Mouse (Mus musculus): ENCODE measurements around the gene Gpsm2.
"Not testable (repeated sequence)": the region's sequence is repeated elsewhere in the genome, so short reads cannot be mapped to it uniquely, and the experiment has no call there.

The Gpsm2 gene

DNA sequence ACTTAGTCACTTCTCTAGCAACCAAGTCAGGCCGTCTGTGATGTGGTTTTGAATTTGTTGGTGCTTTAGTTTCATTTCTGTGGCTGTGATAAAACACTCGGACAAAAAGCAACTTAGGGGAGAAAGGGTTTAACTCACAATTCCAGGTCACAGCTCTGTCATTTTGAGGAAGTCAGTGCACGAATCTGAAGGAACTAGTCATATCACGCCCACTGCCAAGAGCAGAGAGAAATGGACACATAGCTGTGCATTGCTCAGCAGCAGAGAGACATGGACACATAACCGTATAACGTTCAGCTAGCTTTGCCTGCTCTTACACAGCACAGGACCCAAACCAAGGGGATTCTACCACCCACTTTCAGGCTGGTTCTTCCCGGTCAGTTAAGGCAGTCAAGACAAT, 4.3 kb upstream of the Gpsm2 start:
- no peak for DNase-seq

DNA sequence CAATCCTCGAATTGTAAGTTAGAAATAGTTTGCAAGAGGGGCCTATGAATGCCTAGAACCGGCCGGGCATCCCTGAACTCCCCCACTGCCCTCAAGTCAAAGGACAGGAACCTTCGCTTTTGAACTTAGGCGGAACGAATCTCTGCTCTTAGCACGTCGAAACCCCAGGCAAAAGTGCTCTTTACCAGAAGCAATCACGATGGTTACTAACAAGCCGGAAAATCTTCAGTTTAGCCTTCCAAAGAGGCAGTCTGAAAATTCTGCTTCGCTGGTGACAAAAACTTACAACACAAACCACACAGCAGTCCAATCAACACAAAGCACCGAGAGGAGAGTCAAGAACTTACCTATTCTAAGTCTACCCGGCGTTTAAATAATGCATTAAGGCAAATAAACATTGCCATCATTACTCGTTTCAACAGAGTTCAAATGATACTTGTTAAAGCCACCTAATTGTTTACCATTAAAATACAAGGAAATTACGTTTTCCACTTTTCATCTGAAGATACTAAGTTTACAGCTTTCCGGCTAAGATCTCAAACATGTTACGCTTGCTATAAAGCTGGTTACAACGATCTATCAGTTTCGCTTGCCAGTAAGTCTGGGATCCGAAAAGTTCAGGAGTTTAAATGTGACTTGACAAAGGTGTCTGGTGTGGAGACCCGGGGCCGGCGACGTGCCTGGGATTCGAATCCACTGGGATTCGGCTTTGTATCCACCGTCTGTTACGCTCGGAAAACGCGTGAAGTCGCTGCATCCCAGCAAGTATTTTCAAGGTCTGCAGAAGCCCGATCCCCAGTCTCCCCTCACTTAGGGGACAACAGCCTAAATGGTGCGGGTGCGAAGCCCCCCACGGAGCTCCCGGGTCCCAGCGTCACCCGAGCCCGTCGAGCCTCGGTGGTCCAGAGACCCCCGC, 775 bp downstream of the Gpsm2 start:
- DNase-seq = peak; percentile 40

DNA sequence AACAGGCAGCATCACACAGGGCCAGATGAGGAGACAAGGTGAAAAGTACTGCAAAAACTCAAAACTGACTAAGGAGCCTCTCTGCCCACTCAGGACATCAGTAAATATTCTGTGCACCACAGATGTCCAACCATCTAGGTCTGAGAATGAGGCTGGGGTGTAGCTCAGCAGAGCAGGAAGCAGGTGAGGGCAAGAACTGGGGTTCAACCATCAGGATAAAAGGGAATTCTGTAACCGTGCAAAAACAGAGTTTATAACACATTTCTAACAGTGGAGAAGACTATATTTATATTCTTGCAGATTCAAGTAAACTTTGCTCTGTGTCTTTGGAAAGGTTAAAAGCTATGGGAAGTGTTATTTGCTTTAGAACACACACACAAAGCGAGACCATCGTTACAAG, 2.3 kb downstream of the Gpsm2 start:
- no peak for DNase-seq

DNA sequence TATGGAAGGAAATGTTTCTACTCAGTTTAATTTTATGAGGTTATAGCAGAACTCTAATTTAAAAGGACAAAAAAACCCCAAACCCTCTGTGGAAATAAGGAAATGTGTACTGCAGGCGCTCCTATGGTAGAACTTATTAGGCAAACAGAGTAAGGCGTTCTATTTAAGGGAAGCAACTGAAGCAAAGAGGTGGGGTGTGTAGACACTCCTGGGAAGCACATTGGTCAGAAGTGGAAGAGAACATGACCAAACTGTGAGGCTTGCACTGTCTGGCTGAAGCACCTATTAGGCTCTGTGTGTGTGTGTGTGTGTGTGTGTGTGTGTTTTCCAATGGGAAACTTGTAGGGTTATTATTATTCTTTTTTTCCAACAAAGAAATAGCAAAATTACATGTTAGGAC, 2.8 kb downstream of the Gpsm2 start:
- DNase-seq = no peak

DNA sequence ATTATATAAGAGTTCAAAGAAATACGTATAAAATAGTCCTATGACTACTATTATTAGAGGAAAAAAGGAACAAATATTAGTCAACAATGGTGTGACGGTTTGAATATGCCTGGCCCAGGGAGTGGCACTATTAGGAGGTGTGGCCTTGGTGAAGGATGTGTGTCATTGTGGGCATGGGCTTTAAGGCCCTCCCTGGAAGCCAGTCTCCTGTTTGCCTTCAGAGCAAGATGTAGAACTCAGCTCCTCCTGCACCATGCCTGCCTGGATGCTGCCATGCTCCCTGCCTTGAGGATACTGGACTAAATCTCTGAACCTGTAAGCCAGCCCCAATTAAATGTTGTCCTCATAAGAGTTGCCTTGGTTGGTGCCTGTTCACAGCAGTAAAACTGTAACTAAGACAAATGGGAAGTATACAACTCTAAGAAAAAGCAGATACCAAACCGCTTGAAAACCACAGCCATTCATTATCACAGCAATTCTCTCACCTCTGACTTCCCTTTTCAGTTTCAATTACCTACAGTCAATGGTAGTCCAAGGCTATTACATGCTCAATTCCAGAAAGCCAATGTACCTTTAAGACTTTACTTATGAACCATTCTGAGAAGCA, 4.1 kb downstream of the Gpsm2 start:
- DNase-seq = no peak

DNA sequence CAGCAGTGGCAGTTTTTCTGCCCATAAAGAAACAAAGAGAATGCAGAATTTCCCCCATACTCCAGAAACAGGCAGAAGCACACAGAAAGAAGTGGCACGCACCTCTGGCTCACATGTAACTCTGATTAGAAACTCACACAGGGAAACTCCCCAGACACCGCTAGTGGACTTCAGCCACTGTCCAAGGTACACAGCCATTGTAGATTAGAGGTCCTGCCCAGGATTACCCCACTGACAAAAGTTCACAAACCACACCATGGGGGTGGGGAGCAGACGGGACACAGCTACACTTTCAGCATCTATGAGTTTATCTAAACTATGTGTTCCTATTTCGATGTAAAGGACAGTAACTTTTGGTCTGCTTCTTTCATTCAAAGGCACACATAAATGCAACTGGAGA, 7.3 kb downstream of the Gpsm2 start:
- DNase-seq = no peak

DNA sequence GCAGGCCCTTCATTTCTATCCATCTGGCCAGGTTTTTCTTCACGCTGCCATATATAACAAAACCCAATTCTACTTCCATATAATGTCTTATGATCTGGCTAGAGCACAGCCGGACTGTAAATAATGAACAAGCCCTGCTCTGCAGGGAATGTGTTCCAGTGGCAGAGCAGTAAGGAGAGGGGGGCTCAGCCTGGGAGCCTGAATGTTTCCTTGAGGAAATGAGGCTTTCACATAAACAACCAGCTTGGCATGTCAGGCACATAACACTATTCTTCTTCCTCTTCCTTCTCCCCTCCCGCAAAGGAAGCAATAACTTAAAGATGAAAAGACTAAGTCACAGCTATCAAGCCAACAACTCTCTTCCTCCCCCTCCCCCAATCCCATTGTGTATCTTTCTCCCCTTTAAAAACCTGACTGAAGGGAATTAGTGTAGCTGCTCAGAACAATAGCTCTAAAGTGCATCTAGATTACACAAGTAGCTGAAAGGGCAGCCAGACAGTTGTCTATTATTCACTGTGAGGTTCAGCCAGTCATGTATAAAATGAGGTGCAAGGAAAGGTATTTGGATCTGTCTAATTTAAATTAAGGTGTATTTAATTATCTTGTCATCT, 8.9 kb downstream of the Gpsm2 start:
- peak; percentile 9 for DNase-seq

DNA sequence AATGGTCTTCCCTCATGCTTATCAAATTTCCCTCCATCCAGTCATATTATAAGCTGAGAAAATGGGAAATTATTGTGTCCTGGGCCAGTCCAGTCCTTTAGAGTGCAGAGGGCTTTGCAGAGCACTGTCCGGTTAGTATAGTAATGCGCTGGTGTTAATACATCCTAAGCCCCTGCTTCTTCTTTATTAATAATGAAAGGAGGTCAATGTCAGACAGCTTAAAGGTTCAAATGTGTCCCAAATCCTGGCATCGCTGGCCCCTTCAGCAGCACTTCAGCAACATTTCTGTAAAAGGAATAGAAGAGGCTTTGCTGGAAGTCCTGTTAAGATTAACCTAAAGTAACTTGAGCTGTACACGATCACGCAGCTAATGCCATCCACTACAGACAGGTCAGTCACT, 10.8 kb downstream of the Gpsm2 start:
- no peak for DNase-seq

DNA sequence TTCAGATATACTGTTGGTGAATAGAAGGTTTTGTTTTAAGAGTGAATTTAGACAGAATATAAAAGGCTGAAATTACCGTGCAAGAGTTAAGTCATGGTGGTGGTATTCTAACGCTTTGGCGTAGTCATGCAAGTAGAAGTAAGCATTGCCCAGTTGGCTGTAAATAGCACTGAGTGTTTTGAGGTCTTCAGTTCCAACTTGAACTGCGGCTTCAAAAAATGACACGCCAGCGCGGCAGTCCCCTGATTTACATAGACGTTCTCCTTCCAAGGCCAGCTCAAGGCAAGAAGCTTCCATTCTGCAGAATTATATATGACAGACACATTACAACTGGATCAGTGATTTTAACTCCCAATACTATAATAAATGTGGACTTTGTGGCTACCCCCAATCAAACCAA, 19.3 kb downstream of the Gpsm2 start:
- DNase-seq = no peak

DNA sequence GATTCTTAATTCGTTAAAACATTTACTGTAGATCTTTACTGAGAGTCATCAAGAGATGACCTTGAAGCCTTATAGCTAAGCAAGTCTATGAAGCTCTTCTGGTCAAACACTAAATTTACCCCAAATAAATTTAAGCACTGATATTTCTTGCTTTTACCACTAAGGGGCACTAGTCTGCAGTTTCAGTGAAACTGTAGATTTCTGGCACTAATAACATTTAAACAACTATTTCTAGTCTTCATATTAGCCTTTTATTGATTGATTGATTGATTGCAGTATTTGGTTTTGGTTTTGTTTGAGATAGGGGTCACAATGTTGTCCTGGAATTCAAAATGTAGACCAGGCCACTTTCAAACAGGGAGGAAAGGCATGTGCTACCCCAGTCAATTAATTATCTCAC, 20.9 kb downstream of the Gpsm2 start:
- no peak for DNase-seq

DNA sequence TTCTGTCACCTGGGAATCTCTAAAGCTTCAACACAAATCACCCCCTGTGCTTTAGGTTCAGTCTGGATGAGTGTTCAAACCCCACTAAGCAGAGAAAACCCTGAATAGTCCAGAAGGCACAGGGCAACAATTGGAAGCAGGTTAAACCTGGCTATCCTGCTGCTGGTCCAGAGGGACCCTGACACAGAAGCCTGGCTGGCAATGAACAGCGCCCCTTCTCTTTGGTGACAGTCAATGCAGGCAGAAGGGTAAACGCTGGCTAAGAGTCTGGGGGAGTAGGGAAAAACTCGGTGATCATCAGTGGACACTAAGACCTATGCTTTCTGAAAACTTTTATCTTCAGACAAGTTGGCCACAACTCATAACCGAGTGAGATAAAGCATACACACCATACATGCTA, 22.3 kb downstream of the Gpsm2 start:
- no peak for DNase-seq

DNA sequence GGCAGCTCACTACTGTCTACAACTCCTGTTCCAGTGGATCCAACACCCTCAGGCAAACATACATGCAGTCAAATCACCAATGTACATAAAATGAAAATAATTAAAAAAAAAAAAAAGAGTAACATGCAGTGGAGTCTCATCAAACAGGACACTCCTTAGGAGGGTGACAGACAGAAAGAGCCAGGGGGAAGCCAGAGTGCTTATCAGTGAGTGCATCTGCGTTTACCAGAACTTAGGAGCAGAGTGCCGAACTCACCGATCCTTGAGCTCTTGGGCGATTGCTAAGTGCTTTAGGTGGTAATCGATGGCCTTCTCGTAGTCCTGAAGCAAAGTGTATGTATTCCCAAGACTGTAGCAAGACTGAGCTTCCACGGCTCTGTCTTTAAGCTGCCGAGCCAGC, 23.4 kb downstream of the Gpsm2 start:
- DNase-seq = no peak

DNA sequence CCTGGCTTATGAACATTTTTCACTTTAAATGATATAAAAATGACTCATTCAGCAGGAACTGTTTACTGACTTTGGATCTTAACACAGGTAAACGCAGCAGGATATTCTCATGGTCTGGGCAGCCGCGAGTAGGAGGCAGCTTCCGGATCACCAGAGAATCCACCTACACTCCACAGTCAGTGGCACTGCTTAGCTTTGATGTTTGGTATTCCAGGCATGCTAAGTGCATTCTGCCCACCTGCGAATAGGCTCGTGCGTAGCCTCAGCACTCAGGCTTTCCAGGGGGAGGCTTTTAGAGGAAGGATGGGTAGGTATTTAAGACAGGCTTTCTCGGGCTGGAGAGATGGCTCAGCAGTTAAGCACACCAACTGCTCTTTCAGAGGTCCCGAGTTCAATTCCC, 27.8 kb downstream of the Gpsm2 start:
- DNase-seq = peak; percentile 23

DNA sequence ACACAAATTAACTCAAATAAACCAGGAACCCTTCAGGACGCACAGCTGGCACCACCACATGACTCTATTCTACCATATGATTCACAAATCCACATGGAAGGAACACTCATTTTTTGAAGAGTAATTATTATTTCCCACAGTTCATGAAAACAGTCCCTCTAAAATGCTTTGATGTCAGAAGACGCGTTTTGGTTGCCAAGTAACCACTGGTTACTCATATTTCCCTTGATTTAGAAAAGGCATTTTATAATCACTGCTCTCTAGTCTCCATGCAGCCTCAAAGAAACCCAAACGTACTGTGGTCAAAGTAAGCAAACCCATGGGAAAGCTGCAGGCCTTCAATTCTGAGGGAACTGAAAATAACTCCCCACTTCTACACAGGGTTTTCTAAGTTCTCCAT, 32.1 kb downstream of the Gpsm2 start:
- DNase-seq = no peak

DNA sequence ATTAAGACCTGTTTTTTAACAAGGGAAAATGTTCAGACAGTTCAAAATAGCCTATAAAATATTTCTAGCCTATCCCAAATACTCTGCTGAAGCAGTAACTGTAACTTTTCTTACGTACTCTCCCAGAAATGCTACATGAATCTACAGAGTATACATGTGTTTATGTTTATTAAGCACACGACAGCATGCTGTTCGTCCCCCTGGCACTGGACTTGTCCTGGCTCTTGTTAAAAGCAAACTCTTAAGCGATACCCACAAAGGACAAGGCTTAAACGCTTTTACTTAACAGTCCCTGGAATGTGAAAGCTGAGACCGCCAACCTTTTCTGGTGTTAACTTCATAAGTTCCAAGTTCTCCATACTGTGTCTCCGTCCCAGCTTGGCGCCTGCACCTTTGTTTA, 32.7 kb downstream of the Gpsm2 start:
- DNase-seq = no peak

DNA sequence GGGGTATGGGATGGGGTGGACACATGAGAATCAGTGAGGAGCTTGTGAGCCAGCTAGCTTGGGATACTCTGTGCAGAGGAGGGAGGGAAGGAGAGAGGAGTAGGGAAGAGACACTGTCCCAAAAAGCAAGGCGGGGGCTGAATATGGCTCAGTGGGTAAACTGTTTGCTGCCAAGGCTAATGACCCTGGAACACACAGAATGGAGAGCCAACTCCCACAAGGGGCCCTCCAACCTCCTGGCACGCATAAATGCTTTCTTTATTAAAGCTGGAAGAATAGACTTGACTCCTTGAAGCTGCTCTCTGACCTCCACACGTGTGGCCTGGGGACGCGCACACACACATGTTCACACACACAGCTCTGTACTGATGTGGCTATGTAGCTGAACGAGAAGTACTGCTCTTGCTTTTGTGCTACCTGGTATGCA, 33.1 kb downstream of the Gpsm2 start:
- DNase-seq = no peak

DNA sequence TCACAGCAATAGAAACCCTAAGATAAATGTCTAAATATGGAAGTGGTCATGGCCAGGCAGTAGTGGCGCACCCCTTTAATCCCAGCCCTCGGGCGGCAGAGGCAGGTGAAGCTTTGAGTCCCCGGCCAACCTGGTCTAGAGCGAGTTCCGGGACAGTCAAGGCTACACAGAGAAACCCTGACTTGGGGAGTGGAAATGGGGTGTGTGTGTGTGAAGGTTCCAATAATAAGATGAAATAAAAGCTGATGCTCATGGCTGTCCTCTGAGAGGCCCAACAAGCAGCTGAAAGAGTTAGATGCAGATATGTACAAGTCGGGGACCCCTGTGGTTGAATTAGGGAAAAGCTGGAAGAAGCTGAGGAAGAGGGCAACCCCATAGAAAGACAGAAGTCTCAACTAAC, 36.4 kb downstream of the Gpsm2 start:
- DNase-seq = no peak

DNA sequence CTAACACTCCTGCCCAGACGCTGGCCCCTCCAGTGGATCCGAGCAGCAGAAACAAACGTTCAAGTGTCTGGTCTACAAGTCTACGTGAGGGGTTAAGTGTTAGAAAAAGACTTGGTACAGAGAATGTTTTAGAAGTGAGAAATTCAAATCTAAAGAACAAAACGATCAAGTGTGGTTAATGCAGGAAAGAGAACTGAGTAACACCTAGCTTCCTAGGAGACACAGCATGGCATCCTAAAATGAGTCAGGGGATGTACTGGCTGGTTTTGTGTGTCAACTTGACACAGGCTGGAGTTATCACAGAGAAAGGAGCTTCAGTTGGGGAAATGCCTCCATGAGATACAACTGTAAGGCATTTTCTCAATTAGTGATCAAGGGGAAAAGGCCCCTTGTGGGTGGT, 38.5 kb downstream of the Gpsm2 start:
- DNase-seq = not testable (repeated sequence)

DNA sequence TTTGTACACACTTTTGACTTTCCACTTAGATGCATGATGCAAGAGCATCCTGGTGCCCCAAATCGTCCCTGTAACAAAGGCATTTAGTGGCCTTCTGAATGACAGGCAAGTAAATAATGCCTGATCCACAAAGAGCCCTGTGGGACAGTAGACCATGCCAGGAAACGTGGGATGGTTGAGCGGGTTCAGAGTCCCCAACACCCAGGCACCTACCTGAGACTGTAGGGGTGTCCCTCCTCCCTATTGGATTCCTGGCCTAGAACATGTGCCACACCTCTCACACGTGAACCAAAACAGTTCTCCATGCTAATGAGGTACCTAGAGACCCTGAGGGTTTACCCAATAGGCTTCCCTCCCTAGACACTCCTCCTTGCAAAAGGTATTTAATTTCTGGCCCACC, 41.1 kb downstream of the Gpsm2 start:
- DNase-seq = no peak

DNA sequence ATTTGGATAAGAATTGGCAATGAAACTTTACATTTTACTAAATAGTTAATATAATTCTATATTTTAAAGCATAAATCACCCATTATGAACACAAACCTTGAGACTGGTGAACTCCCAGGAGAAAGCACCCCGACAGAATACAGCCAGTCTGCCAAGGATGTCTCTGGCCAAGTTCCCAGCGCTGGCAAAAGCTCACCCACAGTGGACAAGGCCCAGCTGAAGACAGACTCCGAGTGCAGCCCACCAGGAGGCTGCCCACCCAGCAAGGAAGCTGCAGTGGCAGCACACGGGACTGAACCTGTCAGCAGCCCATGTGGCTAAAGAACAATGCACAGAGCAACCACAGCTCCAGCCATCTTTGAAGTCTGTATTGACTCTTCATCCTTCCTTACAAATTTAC, 45.5 kb downstream of the Gpsm2 start:
- no peak for DNase-seq

DNA sequence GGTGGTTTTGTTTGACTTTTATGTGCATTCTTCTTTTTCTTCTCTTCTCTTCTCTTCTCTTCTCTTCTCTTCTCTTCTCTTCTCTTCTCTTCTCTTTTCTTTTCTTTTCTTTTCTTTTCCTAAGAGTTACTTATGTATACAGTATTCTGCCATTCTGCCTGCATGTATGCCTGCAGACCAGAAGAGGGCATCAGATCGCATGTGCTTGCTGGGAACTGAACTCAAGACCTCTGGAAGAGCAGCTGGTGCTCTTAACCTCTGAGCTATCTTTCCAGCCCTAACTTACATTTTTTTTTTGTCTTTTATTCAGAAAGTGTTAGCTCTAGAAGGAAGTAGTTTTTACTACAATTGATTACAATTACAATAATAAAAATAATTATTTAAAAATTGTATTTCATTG, 61.2 kb downstream of the Gpsm2 start:
- DNase-seq = no peak

DNA sequence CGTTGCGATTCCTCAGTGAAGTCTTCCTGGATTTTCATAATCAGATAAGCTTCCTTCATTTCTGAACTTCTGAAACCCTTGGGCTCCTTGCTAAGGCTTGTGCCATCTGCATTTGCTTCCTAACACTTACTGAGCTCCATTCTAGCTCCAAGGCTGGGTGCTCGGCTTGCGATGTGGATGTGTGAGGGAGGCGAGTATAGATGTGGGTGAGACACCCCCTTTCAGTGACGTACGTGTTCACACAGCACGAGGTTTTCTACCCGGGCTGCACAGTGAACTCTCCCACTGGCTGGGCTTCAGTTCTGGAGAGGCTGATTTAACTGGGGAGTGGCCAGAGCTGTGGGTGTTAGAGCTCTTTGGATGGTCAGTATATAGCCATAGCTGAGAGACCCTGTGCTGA, 63.5 kb downstream of the Gpsm2 start:
- DNase-seq = no peak

DNA sequence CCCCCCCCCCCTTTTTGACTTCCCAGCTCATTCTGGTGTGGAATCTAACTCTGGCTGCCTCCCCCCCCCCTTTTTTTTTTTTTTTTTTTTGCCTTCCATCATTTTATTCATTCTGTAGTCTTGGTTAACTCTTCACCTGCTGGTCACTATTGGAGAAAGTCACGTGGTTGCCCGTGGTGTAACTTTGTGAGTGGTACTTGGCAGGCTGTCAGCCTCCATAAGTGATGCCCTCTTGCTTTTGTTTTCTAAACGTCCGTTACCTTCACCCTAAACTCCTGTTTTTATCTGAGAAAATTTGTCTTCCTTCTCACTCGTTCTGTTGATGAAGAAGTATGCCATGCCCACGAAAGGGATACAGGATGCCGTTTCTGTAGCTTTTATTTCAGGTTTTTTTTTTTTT, 66.6 kb downstream of the Gpsm2 start:
- no peak for DNase-seq

DNA sequence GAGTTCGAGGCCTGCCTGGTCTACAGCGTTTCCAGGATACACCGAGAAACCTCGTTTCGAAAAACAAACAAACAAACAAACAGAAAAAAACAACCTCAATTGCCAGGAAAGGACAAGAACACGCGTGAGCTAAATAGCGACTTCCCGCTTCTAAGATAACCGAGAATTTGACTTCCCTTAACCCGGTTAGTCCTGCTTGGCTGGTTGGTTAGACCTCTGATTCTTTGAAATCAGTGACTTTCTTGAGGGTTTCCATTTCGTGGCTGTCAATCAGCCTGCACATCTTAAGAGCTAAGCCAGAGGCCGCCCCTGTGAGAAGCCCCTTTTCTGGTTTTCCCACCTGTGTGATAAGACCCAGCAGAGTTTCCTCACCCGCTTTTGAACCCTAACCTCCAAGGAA, 67.5 kb downstream of the Gpsm2 start:
- no peak for DNase-seq

Measured in lung, postnatal 14 days (tissue).